Mouse (Mus musculus): ENCODE results near the gene Pkig.
"Not testable (repeated sequence)": the region's sequence is repeated elsewhere in the genome, so short reads cannot be mapped to it uniquely, and the experiment has no call there.

The Pkig gene

DNA sequence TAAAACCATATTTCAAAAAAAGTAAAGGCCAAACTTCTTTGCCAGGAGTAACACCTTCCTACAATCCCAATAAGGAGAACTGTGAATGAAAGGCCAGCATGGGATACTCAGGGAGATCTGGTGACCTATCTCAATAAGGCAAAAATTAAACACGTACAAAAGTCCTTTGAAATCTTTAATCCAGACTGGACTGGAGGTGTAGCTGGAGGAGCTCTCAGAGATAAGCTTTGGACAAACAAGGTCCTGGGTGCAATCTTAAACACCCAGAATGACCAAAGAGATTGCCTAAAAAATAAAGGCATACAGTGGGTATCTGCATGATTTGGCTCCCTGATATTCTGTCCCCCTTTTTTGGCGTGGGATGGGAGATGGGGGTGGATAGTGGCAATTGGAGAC, 14.6 kb upstream of the Pkig start:
- DNase-seq (ENCODE audit: low spot score in 2 of 2): no peak

DNA sequence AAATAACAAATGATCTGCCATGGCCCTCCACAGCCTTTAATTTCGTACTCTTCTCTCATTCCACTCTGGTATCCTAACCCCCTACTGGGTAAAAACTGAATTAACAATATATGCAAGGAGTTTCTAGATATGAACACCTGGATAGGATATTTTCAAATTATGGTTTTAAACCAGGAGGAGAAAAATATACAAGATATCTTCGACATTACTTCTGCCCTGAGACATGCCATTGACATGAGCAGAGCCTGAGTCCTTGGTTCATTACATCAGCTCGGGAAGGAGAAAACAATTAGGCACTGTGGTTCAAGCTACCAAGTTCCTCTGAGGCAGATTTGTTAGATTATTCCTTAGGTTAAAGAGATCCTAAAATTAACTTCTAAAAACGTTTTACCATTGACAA, 14.1 kb upstream of the Pkig start:
- DNase-seq (ENCODE audit: low spot score in 2 of 2): no peak

DNA sequence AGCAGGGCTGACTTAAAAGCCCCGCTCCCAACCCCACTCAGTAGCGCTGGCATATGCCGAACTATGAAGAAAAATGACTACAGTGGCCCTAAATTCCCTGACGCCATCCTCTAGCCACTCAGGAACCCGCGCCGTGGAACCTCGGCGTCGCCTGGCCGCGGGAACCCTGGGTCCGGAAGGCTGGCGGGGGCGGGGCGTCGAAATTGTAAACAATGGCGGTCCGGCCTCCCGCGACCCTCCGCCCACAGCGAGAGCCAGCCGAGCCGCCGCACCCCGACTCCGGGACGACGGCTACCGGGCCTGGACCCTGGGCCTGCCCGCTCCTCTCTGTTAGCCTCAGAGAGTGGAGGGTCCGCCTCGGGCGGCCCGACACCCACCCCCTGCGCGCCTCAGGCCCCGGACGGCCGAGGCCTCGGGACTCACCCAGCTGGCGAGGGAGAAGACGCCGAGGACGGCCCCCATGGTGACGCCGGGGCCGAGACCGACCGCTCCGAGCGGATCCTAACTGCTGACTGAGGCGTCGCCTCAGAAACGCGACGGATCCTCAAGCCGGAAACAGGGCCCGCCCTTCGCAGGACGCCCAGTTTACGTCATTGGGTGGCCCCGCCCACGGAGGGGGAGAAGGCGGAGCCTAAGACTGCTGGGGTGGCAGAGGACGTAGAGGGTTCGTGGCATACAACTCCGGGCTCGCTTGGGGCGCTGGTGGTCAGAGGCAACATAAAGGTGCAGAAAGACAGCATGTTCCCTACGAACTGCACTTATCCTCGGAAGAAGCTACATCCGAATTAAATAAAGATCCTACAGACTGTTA, 13.4 kb upstream of the Pkig start, which contains the start of gene Serinc3:
Serinc3 (minus strand) TSS at position 557 of the 811 bp plus-strand sequence.
- DNase-seq (ENCODE audit: low spot score in 2 of 2): peak; percentile 99

DNA sequence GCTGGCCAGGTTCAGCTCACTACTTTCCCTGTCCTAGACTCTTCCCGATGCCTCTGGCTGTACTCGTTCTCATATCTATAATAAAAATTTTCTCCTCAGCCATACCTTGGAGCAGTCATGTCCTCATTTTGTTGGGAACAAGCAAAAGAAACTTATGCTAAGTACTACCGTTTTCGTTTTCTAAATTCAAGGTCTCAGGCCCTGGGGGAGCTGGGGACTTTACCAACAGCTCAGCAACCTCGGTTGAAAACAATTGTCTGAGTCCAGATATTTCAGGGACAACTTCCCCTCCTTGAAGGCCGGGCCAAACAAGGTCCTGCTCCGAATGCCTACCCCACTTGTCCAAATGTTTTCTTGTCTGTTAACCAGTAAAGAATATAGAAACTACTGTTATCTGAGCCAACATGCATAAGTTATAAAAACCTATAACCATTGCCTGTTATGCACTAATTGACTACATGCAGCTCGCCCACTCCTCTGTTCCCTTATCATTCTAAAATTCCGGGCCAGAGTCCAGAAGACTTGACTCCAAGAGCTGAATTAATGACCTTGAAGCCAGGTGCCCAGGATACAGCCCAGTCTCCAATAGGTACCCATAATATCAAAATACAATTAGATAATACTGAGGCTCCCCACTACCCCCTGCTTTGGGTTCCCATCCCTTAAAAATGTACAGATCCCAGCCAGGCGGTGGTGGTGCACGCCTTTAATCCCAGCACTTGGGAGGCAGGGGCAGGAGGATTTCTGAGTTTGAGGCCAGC, 12.3 kb upstream of the Pkig start:
- DNase-seq (ENCODE audit: low spot score in 2 of 2): no peak

DNA sequence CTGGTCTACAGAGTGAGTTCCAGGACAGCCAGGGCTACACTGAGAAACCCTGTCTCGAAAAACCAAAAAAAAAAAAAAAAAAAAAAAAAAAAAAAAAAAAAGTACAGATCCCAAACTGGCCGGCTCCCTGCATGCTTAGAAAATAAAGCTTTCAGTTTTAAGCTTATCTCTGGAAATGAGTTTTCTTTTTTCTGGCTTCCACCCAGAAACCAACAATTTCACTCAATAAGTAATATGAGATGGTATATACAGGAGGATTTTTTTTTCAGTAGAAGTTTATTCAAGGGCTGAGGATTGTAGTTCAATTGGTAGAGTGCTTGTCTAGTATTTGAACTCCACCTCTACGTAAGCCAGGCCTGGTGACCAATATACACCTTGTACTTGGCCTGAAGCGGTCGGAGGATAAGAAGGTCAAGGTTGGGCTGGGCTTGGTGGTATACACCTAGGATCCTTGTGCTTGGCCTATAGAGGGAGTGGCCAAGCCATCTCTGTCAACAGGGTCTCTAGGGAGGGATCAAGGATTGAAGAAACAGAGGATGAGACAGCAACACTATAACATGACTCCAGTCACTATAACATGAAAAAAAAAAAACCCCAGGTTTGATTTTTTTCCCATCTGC, 11.6 kb upstream of the Pkig start:
- DNase-seq (ENCODE audit: low spot score in 2 of 2): no peak

DNA sequence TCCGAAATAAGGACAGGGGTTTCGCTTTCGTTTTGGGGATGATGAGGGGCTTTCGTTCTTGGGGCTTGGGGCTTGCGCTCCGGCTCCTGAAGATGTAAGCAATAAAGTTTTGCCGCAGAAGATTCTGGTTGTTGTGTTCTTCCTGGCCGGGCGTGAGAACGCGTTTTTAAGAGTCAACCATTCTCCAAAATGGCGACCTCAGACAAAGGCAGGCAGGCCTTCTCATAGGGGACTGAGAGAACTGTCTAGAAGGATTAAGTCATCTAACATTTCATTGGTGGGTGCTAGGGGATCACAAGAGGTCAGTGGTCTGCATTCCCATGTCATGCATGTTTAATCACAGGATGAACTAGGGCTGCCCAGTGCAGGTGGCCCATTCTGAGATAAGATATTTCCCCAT, 2.5 kb upstream of the Pkig start:
- DNase-seq (ENCODE audit: low spot score in 2 of 2): not testable (repeated sequence)

DNA sequence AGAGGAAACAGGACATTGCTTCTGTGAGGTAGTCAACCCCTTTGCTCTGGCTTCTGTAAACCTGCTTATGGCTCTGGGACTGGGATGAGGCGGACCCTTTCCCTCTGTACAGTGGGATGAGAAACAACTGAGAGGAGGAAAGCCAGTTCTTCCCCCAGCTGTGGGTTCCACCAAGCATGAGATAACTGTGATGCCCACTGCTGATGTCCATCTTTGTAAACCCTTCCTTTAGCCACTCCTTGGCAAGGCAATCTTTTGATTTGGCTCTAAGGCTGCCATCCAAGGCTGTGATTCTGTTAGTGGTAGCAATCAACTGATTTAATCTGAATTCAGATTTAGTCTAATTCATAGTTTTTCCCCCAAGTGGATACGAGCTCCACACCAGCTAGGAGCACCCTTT, 700 bp upstream of the Pkig start:
- DNase-seq (ENCODE audit: low spot score in 2 of 2): no peak

DNA sequence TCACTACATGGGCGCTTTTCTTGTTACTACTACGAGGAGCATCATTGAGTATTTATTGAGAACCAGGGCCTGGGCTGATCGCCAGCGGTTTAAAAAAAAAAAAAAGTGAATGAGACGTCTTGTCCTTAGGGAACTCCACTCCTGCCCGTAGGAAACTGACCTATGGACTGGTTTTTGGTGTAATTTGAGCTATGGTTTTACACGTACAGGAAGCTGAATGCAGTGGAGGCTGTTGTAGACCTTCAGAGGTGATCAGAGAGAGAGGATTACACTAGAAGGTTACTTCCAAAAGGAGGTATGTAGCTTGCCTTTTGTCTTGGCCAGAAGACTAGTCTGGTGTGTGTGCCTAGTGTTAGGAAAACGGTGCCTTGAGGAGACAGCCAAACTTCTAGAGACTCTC, 755 bp downstream of the Pkig start:
- DNase-seq (ENCODE audit: low spot score in 2 of 2): no peak

DNA sequence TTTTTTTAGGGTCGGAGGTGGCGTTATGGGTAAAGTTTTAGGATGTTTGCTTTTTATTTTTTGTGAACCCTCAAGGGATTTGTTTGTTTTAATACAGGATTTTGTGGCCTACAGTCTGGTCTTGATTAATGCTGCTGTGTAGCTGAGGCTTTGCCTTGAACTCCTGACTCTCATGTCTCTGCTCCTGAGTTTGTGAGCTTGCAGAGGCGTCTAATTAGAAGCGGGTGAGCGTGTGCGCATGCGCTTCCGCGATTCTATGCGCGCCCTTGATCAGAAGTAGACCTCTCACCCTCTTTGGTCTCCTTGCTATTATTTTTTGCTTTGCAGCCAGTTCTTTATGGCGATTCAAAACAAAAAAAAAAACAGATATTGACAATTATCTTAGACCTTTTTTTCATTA, 1.2 kb downstream of the Pkig start:
- DNase-seq (ENCODE audit: low spot score in 2 of 2): no peak

DNA sequence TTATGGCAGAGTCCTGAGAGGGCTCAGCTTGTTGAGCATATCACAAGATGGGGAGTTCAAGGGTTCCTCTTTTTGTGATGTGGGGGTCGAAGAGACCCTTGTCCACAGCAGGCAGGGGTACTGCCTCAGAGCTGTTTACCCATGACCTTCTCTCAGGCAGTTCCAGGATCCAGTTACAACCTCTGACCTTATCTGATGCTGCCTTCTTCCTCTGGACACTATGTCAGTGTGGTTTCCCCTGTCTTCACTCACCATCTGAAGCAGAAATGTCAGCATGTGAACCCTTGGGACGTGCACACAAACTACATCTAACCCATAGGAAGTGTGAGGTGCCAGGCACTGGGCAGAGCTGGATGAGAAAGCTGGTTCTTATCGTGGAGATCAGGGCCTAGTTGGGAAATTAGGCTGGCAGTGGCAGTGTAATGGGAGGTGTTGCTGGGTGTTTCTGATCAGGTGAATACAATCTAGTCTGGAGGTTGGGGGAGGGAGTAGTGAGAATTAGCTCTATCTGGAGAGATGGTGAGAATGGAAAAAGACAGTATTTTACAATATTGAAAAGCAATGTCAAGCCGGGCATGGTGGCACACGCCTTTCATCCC, 2.0 kb downstream of the Pkig start:
- no peak for DNase-seq (ENCODE audit: low spot score in 2 of 2)

DNA sequence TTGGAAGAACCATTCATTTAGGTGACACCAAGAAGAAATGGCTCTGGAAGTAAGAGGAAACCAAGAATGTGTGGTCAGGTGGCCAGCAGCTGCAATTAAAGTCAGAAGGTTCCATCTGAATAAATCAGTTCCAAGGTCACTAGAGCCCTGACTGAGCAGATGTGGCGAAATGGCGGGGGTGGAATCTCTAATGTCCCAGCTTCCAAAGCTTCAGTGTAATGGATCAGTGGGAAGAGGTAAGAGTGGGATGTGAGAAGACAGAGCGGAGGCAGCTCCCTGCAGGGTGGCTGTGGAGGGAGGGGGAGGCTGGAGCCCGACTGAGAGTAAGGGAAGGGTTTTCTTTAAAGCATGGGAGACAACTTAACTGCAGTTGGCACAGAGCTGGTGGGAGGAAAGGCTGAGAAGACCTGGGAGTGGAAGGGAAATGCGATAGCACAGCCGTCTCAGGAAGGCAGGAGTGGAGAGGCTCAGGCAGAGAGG, 3.2 kb downstream of the Pkig start:
- DNase-seq (ENCODE audit: low spot score in 2 of 2): no peak

DNA sequence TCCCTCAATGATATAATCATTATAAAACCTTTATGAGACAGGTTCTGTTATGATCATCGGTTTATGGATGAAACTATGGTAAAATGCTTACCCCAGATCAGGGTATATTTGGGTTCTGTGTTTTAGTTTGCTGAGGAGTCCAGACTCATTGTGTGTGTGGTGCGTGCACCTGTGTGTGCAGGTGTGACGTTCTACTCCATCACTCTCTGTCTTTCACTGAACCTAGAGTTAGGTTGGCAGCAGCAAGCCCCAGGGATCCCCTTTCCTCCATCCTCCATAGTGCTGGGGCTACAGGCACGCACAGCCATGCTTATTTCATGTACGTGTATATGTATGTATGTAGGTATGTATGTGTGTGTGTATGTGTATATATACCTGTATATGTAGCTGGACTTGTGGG, 3.9 kb downstream of the Pkig start:
- no peak for DNase-seq (ENCODE audit: low spot score in 2 of 2)

DNA sequence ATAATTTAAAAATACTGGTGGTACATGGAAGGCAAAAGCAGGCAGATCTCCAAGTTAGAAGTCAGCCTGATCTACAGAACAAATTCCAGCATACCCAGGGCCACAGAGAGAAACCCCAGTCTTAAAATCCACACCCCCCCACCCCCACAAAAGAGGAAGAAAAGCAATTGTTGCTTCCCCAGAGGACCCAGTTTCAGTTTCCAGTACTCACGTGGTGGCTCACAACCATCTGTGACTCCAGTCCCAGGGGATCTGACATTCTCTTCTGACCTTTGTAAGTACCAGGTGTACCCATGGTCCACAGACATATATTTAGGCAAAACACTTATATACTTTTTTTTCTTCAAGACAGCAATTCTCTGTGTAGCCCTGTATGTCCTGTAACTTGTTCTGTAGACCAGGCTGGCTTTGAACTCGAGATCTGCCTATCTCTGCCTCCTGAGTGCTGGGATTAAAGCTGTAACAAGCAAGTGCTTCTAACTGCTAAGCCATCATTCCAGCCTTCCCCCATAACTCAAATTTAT, 4.6 kb downstream of the Pkig start:
- peak in 1 of 2 experiments; percentile 58 for DNase-seq (ENCODE audit: low spot score in 2 of 2)

DNA sequence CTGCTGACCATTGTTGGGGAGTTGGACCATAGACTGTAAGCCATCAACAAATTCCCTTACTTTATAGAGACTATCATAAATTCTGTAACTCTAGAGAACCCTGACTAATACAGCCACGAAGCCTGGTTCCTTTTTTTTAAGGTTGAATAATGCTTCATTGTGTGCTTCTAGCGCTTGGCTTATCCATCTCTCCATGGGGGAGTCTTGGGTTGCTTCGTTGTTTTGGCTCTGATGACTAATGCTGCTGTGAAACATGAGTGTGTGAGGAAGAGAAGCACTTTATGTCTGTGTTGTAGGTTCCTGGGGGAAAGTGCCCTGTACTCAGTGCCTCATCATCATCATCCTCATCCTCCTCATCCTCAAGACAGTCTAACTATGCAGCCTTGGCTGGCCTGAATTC, 5.7 kb downstream of the Pkig start:
- no peak for DNase-seq (ENCODE audit: low spot score in 2 of 2)

DNA sequence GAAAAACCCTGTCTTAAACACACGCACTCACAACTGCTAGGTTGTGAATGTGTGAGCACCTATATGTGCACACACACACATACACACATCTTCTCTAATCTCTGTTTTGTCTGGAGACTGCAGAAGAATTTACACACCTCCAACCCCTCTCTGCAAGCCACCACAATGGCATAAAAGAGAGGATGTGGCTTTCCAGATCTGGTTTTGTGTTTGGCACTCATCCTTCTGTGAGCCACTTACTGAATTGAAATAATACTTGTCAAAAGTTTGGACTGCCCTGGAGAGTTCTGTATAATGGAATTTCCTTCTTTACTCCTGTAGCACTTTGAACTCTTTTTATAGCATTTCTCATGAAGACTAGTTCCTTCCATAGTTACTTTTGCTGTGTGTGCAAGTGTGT, 8.9 kb downstream of the Pkig start:
- no peak for DNase-seq (ENCODE audit: low spot score in 2 of 2)

DNA sequence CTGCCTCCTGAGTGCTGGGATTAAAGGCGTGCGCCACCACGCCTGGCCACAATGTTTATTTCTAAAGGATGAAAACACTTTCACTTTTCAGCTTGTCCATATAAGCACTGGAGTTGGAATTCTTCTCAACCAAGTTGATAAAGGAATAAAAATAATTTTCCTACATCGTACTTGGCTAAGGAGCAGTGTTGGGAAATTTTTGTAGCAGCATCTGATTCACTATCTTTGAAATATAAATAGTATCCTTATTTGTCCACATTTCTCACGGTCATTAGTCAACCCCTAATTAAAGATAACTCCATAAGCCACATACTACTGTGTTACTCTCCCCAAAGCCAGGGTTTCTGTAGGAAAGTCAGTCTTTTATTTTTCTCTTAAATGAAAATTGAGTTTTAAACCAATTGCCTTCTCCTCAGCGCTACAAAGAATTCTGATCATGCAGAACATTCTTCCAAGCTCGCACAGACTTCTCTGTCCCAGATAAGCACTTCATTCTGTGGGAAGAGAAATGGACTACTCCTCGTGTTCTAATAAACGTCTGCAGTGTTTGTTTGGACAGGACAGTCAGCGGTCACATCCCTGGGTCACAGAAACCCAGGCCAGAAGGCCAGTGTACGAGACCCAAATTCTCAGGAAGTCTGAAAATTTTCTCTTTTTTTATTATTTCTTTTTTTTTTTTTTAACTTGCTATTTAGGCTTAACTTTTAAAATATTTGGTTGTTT, 12.8 kb downstream of the Pkig start:
- DNase-seq (ENCODE audit: low spot score in 2 of 2): peak in 1 of 2 experiments; percentile 51

DNA sequence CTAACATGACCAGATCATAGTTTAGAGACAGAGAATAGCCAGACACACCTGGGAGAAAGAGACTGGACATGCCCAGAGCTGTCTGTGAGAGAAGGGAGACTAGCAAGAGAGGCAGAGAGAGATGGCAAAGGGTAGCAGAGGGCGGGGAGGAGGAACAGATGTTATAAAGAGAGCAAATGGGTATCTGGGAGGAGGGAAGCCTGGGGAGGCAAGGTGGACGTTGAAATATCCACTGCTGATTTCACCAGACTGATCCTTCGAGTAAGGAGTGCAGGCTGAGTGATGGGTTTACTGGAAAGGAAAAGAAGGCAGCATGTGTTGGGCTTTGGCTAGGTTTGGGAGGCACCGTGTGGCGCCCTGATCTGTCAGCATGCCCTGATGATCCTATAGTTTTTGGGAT, 16.2 kb downstream of the Pkig start:
- DNase-seq (ENCODE audit: low spot score in 2 of 2): no peak

DNA sequence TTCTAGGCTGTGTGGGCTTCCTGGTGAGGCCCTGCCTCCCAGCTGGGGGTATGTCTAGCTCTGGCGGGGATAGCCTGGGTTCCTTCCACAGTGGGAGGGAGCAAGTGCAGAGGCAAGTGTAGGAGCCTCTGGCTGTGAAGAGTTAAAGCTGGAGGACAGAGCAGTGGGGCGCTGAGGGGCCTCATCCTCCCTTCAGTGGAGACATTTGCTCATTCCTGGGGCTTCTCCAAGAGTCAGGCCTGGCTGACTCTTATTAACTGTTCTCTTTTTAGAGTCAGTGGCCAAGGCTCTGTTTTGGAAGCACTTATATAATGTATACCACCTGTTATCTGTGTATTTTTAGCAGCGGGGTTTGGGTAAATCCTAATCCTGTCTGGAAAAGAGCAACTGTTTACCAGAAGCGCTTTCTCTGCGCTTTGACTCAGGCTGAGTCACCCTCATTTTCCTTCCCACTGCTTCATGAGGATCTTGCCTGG, 17.0 kb downstream of the Pkig start:
- DNase-seq (ENCODE audit: low spot score in 2 of 2): peak in 1 of 2 experiments; percentile 32

DNA sequence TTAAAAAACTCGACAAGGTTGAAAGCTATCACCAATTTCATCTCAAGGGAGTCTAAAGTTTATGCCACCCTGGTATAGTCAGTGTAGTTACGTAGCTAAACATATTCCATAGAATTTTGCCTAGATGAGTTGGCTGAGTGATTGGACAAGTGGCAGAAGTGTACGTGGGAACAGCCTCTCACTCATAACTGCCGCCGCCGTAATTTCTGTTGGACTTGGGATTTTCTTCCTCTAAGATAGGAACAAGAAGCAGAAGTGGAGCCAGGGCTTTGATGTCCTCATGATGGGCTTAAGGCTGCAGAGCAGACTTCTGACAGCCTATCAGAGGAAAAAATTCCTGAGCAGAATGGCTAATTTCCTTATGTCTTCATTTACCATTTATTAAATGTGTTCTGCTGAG, 17.5 kb downstream of the Pkig start:
- DNase-seq (ENCODE audit: low spot score in 2 of 2): peak in 1 of 2 experiments; percentile 20

DNA sequence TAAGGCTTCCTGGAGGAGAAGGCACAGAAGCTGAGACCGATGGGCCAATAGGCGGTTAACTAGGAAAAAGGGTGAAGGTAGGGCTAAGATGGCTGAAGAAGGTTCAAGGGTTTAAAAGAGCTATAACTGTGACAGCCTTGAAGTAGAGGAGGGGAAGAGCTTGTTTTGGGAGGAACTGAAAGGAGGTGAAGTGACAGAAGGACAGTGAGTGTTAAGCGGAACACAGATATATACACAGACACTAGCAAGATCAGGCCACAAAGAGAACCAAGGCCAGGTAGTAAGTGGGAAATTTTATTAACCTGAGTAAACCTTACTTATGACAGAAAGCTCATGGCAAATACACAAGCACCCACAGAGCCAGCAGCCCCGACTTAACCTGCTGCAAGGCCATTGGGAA, 18.1 kb downstream of the Pkig start:
- no peak for DNase-seq (ENCODE audit: low spot score in 2 of 2)

DNA sequence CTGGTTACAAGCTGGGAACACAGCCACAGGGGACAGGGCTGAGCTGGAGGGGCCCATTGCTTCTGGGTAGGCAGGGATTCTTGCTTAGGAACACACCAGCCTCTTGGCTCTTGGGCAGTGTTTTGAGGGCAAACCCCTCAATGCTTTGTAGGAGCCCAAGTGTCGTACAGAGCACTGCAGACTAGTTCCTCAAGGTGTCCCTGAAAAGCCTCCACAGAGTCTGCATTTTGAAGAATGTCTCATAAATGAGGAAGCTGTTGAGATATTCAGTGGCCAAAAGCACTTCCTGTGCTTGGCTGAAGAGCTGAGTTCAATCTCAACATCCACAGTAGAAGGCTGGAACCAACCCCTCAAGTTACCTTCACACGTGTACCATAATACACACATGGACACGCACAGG, 18.6 kb downstream of the Pkig start:
- no peak for DNase-seq (ENCODE audit: low spot score in 2 of 2)

Measured in heart, adult 9 months (tissue).